Mouse (Mus musculus) liver, embryonic 13.5 days (tissue): ENCODE results near the gene Abca8a. TPM values are rescaled to one million over a fixed set of nuclear protein-coding genes. Genes with fewer than 3 reads are reported as not detected.

Source experiments
- ATAC-seq: fragments of 200-750 bp; cut with Nextera tagmentation; 2 replicates; pipeline ENCODE4 v1.8.0; 2017; ENCODE audit warnings: low read depth, mild to moderate bottlenecking, moderate number of reproducible peaks, moderate library complexity
- DNase-seq: peaks from one replicate; pipeline ENCODE4 v3.0.0; 2022
- H3K27ac ChIP-seq: fragments of 300-500 bp; sonication (generic); 2 replicates; pipeline ENCODE4 v1.5.1; 2015; ENCODE audit warnings: moderate library complexity, mild to moderate bottlenecking, inconsistent platforms
- H3K27me3 ChIP-seq: fragments of 300-500 bp; sonication (generic); 2 replicates; pipeline ENCODE4 v1.6.1; 2015; ENCODE audit warnings: mild to moderate bottlenecking, inconsistent platforms
- H3K36me3 ChIP-seq: fragments of 300-500 bp; sonication (generic); 2 replicates; pipeline ENCODE4 v1.6.1; 2015; ENCODE audit warnings: mild to moderate bottlenecking, inconsistent platforms
- H3K4me1 ChIP-seq: fragments of 300-500 bp; sonication (generic); replicated peaks from 2 replicates; pipeline ENCODE4 v1.6.1; 2015; ENCODE audit warnings: inconsistent platforms
- H3K4me2 ChIP-seq: fragments of 300-500 bp; sonication (generic); 2 replicates; pipeline ENCODE4 v1.6.1; 2015; ENCODE audit warnings: inconsistent platforms, mild to moderate bottlenecking, moderate library complexity
- H3K4me3 ChIP-seq: fragments of 300-500 bp; sonication (generic); replicated peaks from 2 replicates; pipeline ENCODE4 v1.5.1; 2015; ENCODE audit warnings: mild to moderate bottlenecking, inconsistent platforms
- H3K9ac ChIP-seq: fragments of 300-500 bp; sonication (generic); 2 replicates; pipeline ENCODE4 v1.6.1; 2015; ENCODE audit warnings: mild to moderate bottlenecking, inconsistent platforms
- H3K9me3 ChIP-seq: fragments of 300-500 bp; sonication (generic); replicated peaks from 2 replicates; pipeline ENCODE4 v1.6.1; 2016; ENCODE audit warnings: inconsistent platforms
- WGBS: fragments of 180-500 bp; shearing (Covaris S2); methylation state at CpG from one replicate; pipeline ENCODE4 v1.1.7; 2015; ENCODE audit not compliant: insufficient replicate concordance; 5-methylcytosine and 5-hydroxymethylcytosine counted together
- polyA plus RNA-seq: library from polyadenylated mRNA; unstranded; fragments of >200 nt; fragmentation: Nextera tagmentation; extraction: Ambion mirVana; gene quantifications from 2 replicates; pipeline ENCODE4 v1.2.1, GENCODE M21; 2015

Gene Abca8a
- polyA plus RNA-seq, 1 experiment from 2014 or later, result 1.2 TPM

DNA sequence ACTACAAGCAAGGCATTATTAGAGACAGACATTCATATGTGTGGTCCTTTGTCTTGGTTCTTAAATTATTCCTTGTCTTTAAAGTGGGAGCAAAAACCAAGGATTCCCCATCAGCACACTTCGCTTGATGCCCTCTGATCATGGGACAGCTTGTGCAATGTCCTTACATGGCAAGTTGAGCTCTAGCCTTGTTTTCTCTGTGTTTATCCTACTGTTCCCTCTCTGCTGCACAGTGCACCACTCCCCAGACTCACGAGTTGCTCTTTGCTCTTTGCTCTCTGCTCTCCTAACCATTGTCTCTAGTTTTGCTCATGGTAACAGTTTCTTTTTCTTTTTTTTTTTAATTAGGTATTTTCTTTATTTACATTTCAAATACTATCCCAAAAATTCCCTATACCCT is 35.7 kb downstream of the Abca8a start:
- Histone ChIP-seq H3K9ac (no peak overlapping the region), H3K4me3 (no peak overlapping the region), H3K9me3 (no peaks in the 10 kb centered on the region), H3K27me3 (no peaks in the 10 kb centered on the region), H3K4me2 (no peak overlapping the region), H3K27ac (no peak overlapping the region; the same call in 1 of the 2 replicates), H3K4me1 (no peaks in the 10 kb centered on the region), H3K36me3 (no peaks in the 10 kb centered on the region)
- DNase-seq (no peak), ATAC-seq (peak; percentile 62)
- 42% methylated on average over 2 of the region's 2 CpGs for WGBS

DNA sequence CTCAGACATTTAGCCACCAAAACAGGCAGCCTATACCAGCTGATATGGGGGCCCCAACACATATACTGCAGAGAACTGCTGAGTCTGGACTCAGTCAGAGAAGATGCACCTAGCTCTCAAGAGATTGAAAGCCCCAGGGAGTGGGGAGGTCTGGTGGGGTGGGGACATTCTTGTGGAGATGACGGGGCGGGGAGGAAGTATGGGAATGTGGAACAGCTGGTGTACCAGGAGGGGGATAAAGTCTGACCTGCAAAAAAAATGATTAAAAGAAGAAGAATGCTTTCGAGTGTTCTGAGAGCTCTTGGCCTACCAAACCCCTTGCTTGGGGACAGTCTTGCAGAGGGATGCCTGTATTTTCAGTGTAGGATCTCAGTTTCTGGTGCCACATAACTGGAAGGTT is 42.1 kb downstream of the Abca8a start:
- H3K27me3 ChIP-seq, result no peaks in the 10 kb centered on the region
- ATAC-seq (no peak), DNase-seq (no peak)
- H3K9ac ChIP-seq, result no peak overlapping the region
- no peak overlapping the region for H3K27ac ChIP-seq
- H3K36me3 ChIP-seq, result no peaks in the 10 kb centered on the region
- 57% methylated on average over 3 of the region's 3 CpGs for WGBS
- H3K4me1 ChIP-seq, result no peaks in the 10 kb centered on the region
- no peak overlapping the region for H3K4me2 ChIP-seq
- H3K9me3 ChIP-seq, result no peaks in the 10 kb centered on the region
- no peak overlapping the region for H3K4me3 ChIP-seq

DNA sequence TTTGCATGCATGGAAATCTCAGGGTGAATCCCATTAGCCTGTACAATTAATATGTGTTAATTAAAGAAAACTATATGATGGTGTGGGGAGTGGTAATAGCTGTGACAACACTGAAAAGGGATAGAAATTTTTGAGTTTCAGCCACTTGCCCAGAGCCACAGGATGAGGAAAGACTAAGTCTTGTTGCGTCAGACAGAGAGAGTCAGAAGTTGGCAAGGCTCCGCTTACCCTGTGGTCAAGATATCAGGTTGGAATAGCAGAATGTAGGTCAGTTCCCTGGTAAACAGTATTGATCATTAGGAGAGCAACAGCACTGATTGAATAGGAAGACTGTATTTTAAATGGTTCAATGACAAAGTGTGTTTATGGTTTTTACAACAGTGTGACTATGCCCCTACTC is 58.0 kb downstream of the Abca8a start:
- no peaks in the 10 kb centered on the region for H3K27me3 ChIP-seq
- H3K27ac ChIP-seq, result no peak overlapping the region
- H3K9ac ChIP-seq, result no peak overlapping the region
- 70% methylated on average over 2 of the region's 2 CpGs for WGBS
- H3K4me1 ChIP-seq, result no peaks in the 10 kb centered on the region
- DNase-seq (no peak), ATAC-seq (no peak)
- H3K4me2 ChIP-seq, result no peak overlapping the region
- no peak overlapping the region for H3K4me3 ChIP-seq
- H3K36me3 ChIP-seq, result no peaks in the 10 kb centered on the region
- H3K9me3 ChIP-seq, result no peaks in the 10 kb centered on the region

DNA sequence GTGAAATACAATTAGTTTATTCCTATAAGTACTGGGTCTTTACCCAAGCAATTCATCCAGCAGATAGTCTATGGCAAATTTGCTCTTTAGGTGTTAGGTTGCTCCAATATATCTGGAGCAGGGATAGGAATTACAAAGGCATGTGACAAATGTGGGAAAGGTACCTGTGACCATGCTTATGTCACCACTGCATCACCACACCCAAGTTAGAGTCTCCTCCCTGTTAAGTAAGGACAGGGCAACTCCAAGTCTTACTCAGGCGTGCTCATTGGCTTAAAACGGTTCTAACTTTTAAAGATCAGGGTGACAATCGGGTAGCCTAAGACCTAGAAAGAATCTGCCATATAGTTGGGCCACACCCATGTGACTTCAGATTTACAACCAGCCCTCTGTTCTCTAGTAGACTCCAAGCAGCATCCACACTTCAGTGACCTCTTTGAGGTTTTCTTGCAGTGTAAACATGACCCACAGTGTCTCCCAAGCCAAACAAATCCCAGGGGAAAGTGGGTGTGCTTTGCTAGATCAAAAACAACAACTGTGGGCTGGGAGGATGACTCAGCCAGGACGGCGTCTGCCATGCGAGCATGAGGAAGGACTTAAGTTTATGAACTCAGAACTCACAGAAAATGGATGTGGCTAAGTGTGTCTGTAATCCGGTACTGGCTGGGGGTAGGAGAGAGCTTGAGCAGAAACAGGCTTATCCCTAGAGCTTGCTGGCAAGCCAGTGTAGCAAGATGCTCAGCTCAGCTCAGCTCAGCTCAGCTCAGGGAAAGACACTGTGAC is 66.7 kb downstream of the Abca8a start:
- Histone ChIP-seq H3K27me3 (no peaks in the 10 kb centered on the region), H3K4me2 (0 out of 2 replicates have a peak overlapping the region, but pooled peaks have one; percentile 8), H3K9me3 (no peaks in the 10 kb centered on the region), H3K4me1 (no peaks in the 10 kb centered on the region), H3K27ac (no peak overlapping the region), H3K36me3 (no peaks in the 10 kb centered on the region), H3K4me3 (no peak overlapping the region), H3K9ac (no peak overlapping the region)
- ATAC-seq, result peak; percentile 54
- WGBS, result 48% methylated on average over 7 of the region's 7 CpGs
- no peak for DNase-seq

DNA sequence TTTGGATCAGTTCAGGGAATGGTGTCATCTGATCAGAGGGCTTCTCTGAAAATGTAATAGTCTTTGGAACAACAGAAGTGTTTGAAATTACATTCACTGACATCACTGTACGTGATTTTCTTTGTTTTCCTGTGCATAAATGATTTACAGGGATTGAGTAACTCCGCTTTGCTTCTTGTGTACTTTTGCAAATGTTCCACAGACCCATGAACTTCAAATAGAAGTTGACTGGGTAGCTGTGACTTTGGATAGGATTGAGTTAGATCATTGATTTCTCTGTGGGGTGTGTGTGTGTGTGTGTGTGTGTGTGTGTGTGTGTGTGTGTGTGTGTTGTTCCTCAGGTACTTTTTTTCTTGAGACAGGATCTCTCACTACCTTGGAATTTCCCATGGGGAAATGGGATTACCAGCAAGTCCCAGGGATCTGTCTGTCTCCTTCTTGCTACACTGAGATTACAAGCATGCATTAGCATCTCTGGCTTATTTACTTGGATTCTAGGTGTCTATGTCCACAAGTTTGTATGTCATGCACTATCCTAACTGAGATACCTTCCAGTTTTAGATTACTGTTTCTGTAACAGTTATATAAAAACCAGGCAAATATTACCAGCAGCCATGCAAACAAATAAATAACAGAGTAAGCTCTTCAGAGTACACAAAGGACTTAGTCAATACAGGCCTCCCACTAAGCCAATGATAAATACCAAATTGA is 84.8 kb downstream of the Abca8a start:
- Histone ChIP-seq H3K4me1 (no peaks in the 10 kb centered on the region), H3K27ac (0 out of 2 replicates have a peak overlapping the region, but pooled peaks have one; percentile 35), H3K9ac (no peak overlapping the region), H3K9me3 (no peaks in the 10 kb centered on the region), H3K36me3 (no peaks in the 10 kb centered on the region), H3K4me2 (no peak overlapping the region), H3K27me3 (no peaks in the 10 kb centered on the region), H3K4me3 (no peak overlapping the region)
- peak; percentile 71 for ATAC-seq
- 27% methylated on average over 2 of the region's 2 CpGs for WGBS
- no peak for DNase-seq

DNA sequence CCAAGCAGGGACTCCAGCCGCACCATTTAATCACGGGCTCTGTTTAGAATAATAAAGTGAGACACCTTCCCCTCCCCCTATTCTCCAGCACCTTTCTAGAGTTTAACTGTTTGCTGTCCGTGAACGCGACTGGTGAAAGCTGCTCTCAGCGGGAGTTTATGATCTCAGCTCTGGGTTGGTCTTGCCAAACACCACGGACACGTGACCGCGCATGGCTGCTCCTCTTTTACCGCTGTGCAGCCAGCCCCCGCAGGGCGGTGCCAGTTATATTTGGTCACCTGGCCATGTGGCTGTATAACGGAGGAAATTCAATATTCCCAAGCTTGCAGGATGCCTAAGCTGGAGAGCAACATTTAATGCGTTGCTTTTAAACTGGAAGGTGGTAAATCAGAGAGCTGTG is 100.2 kb downstream of the Abca8a start, which contains the start of gene Abca8b:
TSS of gene Abca8b (minus strand) at position 222 of the 400 bp plus-strand sequence.
- no peaks in the 10 kb centered on the region for H3K27me3 ChIP-seq
- DNase-seq, result peak; percentile 29
- H3K4me2 ChIP-seq, result peak within 1 kb of the TSS; percentile 44
- ATAC-seq, result peak; percentile 76
- H3K36me3 ChIP-seq, result no peaks in the 10 kb centered on the region
- peak within 1 kb of the TSS; percentile 68; the same call in 1 of the 2 replicates for H3K27ac ChIP-seq
- no peaks in the 10 kb centered on the region for H3K4me1 ChIP-seq
- under 1% methylated on average over 15 of the region's 15 CpGs for WGBS
- no peaks in the 10 kb centered on the region for H3K9me3 ChIP-seq
- peak within 1 kb of the TSS; percentile 45; the same call in 1 of the 2 replicates for H3K9ac ChIP-seq
- H3K4me3 ChIP-seq, result peak within 1 kb of the TSS; percentile 37

DNA sequence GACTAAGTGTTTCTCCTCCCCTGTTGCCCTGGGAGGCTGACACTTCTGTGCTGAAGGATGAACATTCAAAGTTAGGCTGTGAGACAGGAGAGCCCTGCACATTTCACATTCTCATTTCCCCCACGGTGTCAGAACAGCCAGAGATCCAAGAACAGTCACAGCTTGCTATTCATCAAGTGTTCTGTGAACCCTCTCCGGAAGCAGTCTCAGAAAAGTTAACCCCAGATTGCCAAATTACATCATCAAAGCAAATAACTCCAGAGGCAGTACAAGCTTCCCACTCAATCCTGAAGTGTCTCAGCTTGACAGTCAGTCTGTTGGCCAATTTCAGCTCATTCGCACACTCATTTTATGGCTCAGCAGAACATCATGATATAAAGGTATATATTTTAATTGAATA is 100.8 kb downstream of the Abca8a start:
- Histone ChIP-seq H3K27me3 (no peaks in the 10 kb centered on the region), H3K4me3 (peak overlapping the region; percentile 37), H3K27ac (peak overlapping the region; percentile 68; the same call in 1 of the 2 replicates), H3K9me3 (no peaks in the 10 kb centered on the region), H3K36me3 (no peaks in the 10 kb centered on the region), H3K9ac (peak overlapping the region; percentile 45; the same call in 1 of the 2 replicates), H3K4me1 (0 out of 2 replicates have a peak, but pooled peaks cover 2% of the 10 kb centered on the region), H3K4me2 (no peak overlapping the region)
- DNase-seq, result no peak
- peak; percentile 22; the same call in 1 of the 2 replicates for ATAC-seq
- WGBS, result 12% methylated on average over 3 of the region's 3 CpGs

DNA sequence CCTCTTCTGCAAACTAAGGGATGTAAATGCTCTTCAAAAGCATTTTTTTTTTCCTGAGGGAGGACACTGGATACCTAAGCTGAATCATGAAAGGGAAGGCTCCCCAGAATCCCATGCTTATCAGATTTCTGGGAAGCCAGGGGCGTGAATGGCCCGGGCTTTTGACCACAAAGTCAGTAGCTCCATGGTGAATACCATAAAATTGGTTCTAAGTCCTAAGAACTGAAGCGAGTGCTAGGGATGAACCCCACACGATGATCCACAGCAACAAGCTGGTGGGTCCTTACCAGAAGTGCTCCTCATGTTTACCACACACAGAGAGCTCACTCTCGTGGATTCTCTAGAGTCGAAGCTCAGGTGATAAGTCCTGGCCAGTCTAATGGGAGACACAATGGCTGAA is 101.8 kb downstream of the Abca8a start:
- Histone ChIP-seq H3K9me3 (no peaks in the 10 kb centered on the region), H3K27me3 (no peaks in the 10 kb centered on the region), H3K36me3 (no peaks in the 10 kb centered on the region), H3K4me2 (peak overlapping the region; percentile 44), H3K4me1 (0 out of 2 replicates have a peak, but pooled peaks cover 5% of the 10 kb centered on the region), H3K4me3 (peak overlapping the region; percentile 37), H3K27ac (peak overlapping the region; percentile 68), H3K9ac (peak overlapping the region; percentile 45; the same call in 1 of the 2 replicates)
- no peak for ATAC-seq
- WGBS, result 26% methylated on average over 6 of the region's 6 CpGs
- DNase-seq, result no peak

DNA sequence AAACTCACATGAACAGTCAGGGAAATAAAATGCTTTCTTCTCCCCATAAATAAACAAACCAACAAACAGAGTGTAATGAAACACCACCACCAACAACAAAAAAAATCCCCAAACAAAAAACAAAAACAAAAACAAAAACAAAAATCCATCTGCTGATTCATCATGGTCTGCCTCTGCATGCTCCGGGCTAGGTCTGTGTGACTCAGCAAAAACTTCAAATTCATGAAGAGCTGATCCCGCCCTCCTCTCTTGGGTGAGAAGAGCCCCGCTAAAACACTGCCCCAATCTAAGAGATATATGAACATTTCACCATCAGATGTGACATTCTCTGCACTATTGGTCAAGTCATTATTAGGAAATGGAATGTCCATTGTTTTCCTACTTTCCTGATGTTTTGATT is 104.5 kb downstream of the Abca8a start:
- 0 out of 2 replicates have a peak, but pooled peaks cover 5% of the 10 kb centered on the region for H3K4me1 ChIP-seq
- no peak overlapping the region for H3K4me2 ChIP-seq
- no peak overlapping the region for H3K27ac ChIP-seq
- no peaks in the 10 kb centered on the region for H3K9me3 ChIP-seq
- DNase-seq, result no peak
- WGBS, result 28% methylated on average over 3 of the region's 3 CpGs
- no peak overlapping the region for H3K9ac ChIP-seq
- no peaks in the 10 kb centered on the region for H3K36me3 ChIP-seq
- H3K4me3 ChIP-seq, result no peak overlapping the region
- no peaks in the 10 kb centered on the region for H3K27me3 ChIP-seq
- ATAC-seq, result no peak

DNA sequence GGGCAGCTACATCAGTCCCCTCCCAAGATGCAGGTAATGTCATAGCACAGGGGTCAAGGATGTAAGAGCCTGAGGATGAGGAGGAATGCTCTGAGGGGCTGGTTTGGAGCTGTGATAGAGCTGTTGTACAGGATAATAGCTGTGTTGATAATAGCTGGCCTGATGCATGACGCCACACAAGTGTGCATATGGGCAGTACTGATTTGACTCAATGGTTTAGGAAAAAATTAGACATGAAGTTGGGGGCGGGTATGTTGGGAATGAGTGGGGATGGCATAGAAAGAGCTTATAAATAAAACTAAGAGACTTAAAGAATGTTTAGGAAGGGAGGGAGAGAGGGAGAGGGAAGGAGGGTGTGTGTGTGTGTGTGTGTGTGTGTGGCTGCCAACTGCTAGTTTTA is 105.5 kb downstream of the Abca8a start:
- H3K9me3 ChIP-seq, result no peaks in the 10 kb centered on the region
- no peak overlapping the region for H3K4me2 ChIP-seq
- 66% methylated on average over 2 of the region's 2 CpGs for WGBS
- H3K4me1 ChIP-seq, result 0 out of 2 replicates have a peak, but pooled peaks cover 5% of the 10 kb centered on the region
- H3K4me3 ChIP-seq, result no peak overlapping the region
- H3K9ac ChIP-seq, result no peak overlapping the region
- H3K27ac ChIP-seq, result no peak overlapping the region
- H3K36me3 ChIP-seq, result no peaks in the 10 kb centered on the region
- no peak for ATAC-seq
- H3K27me3 ChIP-seq, result no peaks in the 10 kb centered on the region
- no peak for DNase-seq

DNA sequence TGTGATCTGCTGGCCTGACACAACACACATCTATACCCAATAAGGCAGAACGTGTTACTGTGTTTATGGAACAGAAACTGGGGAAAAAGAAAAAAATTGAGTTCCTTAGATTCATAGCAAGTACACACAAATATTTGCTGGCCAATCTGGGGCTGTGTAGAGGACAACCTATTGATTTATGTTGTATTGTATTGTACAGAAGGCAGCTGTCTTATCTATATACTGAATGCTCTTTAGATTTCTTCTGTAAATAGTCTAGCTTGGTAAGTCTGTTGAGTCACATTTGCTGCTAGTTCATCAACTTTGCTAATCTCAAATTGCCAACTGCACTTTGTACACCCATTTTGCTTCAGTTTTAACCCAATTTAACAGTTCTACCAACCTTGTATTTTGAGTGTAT is 107.6 kb downstream of the Abca8a start:
- no peak overlapping the region for H3K9ac ChIP-seq
- WGBS, result 47% methylated on average over 1 of the region's 1 CpGs
- no peaks in the 10 kb centered on the region for H3K27me3 ChIP-seq
- H3K9me3 ChIP-seq, result no peaks in the 10 kb centered on the region
- H3K36me3 ChIP-seq, result no peaks in the 10 kb centered on the region
- 0 out of 2 replicates have a peak, but pooled peaks cover 5% of the 10 kb centered on the region for H3K4me1 ChIP-seq
- no peak overlapping the region for H3K4me2 ChIP-seq
- DNase-seq, result no peak
- no peak overlapping the region for H3K4me3 ChIP-seq
- H3K27ac ChIP-seq, result no peak overlapping the region; the same call in 1 of the 2 replicates
- no peak; the same call in 1 of the 2 replicates for ATAC-seq
